Mouse (Mus musculus) lung, adult 2 months (tissue): ENCODE results near the gene Echdc1. TPM values are rescaled to one million over a fixed set of nuclear protein-coding genes. Genes with fewer than 3 reads are reported as not detected.
A peak's percentile ranks its signal among the peaks of the same experiment; 100 is the strongest.
"Not testable (repeated sequence)": the region's sequence is repeated elsewhere in the genome, so short reads cannot be mapped to it uniquely, and the experiment has no call there.

ENCODE experiments used
- DNase-seq: peaks from one replicate; pipeline ENCODE4 v3.0.0; 2022
- H3K4me1 ChIP-seq: fragments of 200-500 bp; 2 replicates; pipeline ENCODE4 v1.6.1; 2011; ENCODE audit warnings: low read length; ENCODE audit not compliant: control insufficient read depth, insufficient read depth
- H3K4me3 ChIP-seq: fragments of 200-500 bp; replicated peaks from 2 replicates; pipeline ENCODE3; 2011; ENCODE audit warnings: low read depth, mild to moderate bottlenecking, control low read depth, low read length; ENCODE audit errors: extremely low read depth
- CTCF ChIP-seq: fragments of 200-500 bp; IDR thresholded peaks from 2 replicates; pipeline ENCODE4 v1.5.1; 2011; ENCODE audit warnings: mild to moderate bottlenecking, low read length, control low read depth; ENCODE audit not compliant: insufficient read depth
- WGBS: fragments of 180-500 bp; shearing (Covaris S2); methylation state at CpG from one replicate; pipeline ENCODE4 v1.1.7; 2018; 5-methylcytosine and 5-hydroxymethylcytosine counted together
- polyA plus RNA-seq: library from polyadenylated mRNA; depleted of rRNA; stranded (reverse); fragments of >200 nt; gene quantifications from 2 replicates; pipeline ENCODE4 v1.2.3, GENCODE M21; 2012; rRNA removed

Gene Echdc1
- polyA plus RNA-seq, 1 experiment, result 5.6 TPM

- 68% methylated on average over 2 of the region's 2 CpGs for whole genome bisulfite sequencing
- 0 out of 2 replicates have a peak, but pooled peaks have one; percentile 8 for TF ChIP-seq CTCF
- DNase-seq, H3K4me1 ChIP-seq, H3K4me3 ChIP-seq: not testable (repeated sequence)
These were observed 81.9 kb downstream of the Echdc1 start for GRCm38 (mm10) chr10:29394890-29395289.

Other genes with a start within 250 kb of the Echdc1 start
- gene Soga3, start 169.3 kb upstream of the Echdc1 start, polyA plus RNA-seq, result 0.04 TPM in 1 of 2 replicates, not detected in the other
- gene Gm49353, start 114.2 kb upstream of the Echdc1 start, polyA plus RNA-seq, result not detected in 2 replicates
- 0.67 and 0.69 TPM in 2 replicates for gene 9330159F19Rik, start 101.6 kb upstream of the Echdc1 start, polyA plus RNA-seq
- 16.4 and 33.0 TPM in 2 replicates for gene Rnf146, start 49.3 kb downstream of the Echdc1 start, polyA plus RNA-seq
- 0.43 and 0.71 TPM in 2 replicates for gene Rspo3, start 222.7 kb downstream of the Echdc1 start, polyA plus RNA-seq